Mouse (Mus musculus): ENCODE results near the gene Gbp2. TPM values are rescaled to one million over a fixed set of nuclear protein-coding genes. Genes with fewer than 3 reads are reported as not detected.

Gbp2 gene
- 2.6 and 3.8 TPM in 2 replicates for polyA plus RNA-seq (2021; fragmentation: Nextera tagmentation)
- long read RNA-seq, experiment 1, partial matches to known transcripts: 2 of 4 reads
- long read RNA-seq, experiment 1, other reads (novel, unspliced or antisense): 1 of 4 reads
- long read RNA-seq, experiment 2, transcript Gbp2-201 (11 exons, 2,516 nt): major isoform, 25 of 28 reads
- long read RNA-seq, experiment 2, partial matches to known transcripts: 1 of 28 reads
- long read RNA-seq, experiment 2, other reads (novel, unspliced or antisense): 2 of 28 reads

GRCm38 (mm10) chr3:142620111-142620955, at the start of gene Gbp2:
Gbp2 (plus strand) TSS chr3:142620602.

GRCm38 (mm10) chr3:142594547-142594946, 25.9 kb upstream of the Gbp2 start, which contains the start of gene Gbp2b:
Gbp2b (plus strand) TSS chr3:142594847.

Small RNA genes within 50 kb of the gene (microRNA-seq; reads per million reads assigned to microRNA genes)
- not detected for gene Mir6381

Other genes starting within 250 kb of the Gbp2 start
- gene Pdlim5, start 224.9 kb upstream of the Gbp2 start, polyA plus RNA-seq (2021; fragmentation: Nextera tagmentation): 10.4 and 11.9 TPM in 2 replicates
- 0.30 and 0.77 TPM in 2 replicates for gene Gbp5, start 126.6 kb upstream of the Gbp2 start, polyA plus RNA-seq (2021; fragmentation: Nextera tagmentation)
- 3.0 and 4.4 TPM in 2 replicates for gene Gbp7, start 90.3 kb upstream of the Gbp2 start, polyA plus RNA-seq (2021; fragmentation: Nextera tagmentation)
- 2.7 and 5.5 TPM in 2 replicates for gene Gbp3, start 60.6 kb upstream of the Gbp2 start, polyA plus RNA-seq (2021; fragmentation: Nextera tagmentation)
- gene Gbp2b, start 25.8 kb upstream of the Gbp2 start, polyA plus RNA-seq (2021; fragmentation: Nextera tagmentation): not detected in 2 replicates
- 6.9 and 9.7 TPM in 2 replicates for gene Kyat3, start 80.4 kb downstream of the Gbp2 start, polyA plus RNA-seq (2021; fragmentation: Nextera tagmentation)
- 43.8 and 44.6 TPM in 2 replicates for gene Gtf2b, start 144.4 kb downstream of the Gbp2 start, polyA plus RNA-seq (2021; fragmentation: Nextera tagmentation)

Measured in layer of hippocampus, adult 6 months (tissue).